Mouse (Mus musculus) mesoderm, embryonic 11.5 days (tissue): ENCODE results near the gene Tctex1d2.
A peak's percentile ranks its signal among the peaks of the same experiment; 100 is the strongest.

Experiments
- DNase-seq: peaks from one replicate; pipeline ENCODE4 v3.0.0-alpha.2; 2012; ENCODE audit warnings: low read depth, low spot score

Tctex1d2 gene

DNA sequence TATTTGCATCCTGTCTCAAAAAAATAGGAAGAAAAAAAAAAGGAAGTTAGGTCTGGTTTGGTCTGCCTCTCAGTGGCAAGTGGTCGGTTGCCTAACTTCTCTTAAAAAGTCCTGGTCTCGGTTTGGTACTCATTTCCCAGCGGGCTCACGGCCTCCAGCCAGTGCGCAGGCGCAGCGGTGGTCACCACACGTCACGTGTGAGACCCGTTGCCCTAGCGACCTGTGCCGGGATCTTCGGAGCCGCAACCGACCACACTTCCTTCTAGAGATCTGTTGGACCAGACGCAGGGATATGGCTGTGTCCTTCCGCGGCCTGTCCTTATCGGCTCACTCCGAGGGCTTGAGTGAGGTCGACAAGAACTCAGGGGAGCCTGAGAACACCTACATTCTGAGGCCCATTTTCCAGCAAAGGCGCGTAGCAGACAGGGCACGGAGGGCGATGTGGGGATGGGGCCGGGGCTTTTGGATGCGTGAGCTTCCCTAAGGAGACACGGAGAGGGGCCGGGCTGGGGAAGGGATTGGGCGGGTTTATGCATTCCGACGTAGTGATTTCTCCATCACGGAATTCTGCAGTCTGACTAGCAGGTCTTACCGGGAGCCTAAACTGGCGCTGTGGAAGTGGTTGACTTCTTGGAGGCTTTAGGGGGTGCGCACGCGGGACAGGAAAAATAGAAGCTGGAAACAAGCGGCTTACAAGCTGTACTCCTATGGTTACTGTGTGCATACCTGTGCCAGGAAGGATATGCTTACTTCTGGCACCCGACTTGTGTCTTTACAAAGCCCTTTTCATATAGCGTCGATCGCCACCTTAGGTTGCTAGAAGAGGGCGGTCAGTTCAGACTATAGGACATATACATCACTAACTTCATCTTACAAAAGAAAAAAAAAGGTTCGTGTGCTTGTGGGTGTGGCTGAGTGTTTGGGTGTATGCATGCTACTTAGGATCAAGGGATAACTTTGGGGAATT, at the start of gene Tctex1d2:
Gene Tctex1d2, plus strand, starts transcription at position 186 of the 967 bp plus-strand sequence.
- peak; percentile 96 for DNase-seq

GRCm38 (mm10) chr16:32371351-32371750, 48.2 kb upstream of the Tctex1d2 start:
- DNase-seq = no peak

DNA sequence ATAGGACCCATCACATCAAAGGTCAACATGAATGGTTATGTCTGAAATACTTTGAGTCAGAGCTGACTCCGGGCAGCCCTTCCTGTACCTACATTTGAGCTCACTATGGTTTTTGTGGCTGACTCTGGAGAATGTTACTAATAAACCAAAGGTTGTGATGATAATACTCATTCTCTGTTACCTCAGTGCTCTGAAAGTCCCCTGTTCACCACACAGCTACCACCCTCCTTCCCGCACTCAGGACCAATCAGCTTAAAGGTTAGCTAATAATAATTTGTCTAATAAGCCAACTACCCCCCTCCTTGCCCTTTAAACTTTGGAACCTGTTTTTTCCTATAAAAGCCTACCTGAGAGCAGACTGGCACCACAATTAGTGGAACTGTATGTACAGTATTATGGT, 39.9 kb upstream of the Tctex1d2 start:
- no peak for DNase-seq

DNA sequence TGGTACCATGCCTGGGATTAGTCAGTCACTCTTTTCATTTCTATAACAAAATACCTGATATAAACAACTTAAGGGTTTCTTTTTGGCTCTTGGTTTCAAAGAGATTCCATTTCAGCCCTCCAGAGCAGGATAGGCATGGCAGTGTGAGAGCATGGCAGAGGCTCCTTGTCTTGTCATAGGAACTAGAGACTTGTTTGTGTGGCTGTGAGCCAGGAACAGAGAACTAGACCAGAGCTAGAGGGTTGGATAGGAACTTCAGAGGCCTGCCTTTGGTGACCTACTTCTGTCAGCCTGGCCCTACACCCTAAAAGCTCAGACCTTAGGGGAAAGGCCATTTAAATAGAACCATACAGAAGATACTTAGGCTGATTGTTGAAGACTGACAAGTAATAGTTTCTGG, 36.6 kb upstream of the Tctex1d2 start:
- no peak for DNase-seq

DNA sequence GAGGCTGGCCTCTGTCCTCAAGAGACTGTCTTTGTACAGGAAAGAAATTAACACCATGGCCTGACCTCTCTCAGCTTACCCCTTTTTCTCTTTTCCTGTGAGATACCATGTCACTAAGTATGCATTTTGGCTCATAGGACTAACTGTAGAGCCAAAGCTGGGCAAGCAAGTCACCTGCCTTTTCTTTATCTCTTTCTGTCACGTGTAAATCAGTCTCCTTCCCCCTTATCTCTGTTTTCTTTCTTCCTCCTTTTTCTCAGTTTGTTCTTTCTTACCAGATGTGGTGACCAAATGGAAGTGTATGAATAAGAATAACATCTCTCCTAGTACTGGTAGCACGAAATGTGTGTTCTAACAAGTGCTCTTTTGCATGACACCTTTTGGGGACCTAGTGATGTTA, 34.6 kb upstream of the Tctex1d2 start:
- DNase-seq = no peak

DNA sequence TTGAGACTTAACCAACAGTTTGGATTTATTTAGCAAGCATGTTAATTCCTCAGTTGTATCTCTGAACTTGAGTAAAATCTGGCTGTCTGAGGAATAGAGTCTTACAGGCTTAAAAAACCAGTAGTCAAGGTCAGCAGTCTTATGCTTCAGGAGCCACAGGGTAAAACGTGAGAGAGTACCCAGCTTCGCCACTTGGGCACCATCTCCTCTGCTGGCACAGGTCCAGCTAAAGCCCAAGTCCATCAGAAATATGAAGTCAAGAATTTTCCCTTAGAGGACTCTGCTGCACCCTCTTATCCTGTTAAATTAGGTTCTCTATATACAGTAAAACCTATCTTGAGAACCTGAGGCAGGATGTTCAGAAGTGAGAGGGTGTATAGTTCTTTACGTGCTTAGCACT, 32.7 kb upstream of the Tctex1d2 start:
- DNase-seq = no peak

DNA sequence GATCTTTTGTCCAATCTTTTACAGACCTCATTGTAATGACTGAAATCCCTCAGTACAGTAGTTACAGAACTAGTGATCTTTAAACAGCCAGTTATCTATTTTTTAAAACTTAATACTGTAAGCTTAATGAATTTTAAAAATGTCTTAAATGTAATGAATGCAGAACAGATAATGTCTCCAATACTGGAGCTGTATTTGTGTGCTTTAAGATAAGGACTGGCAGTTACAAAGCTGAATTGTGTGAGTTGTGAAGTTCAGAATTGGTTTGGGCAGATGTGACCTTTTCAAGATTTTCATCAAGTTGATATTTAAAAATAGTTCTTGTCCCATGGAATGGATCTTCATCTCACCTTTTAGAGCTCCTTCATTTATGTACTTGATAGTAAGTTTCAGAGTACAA, 30.5 kb upstream of the Tctex1d2 start:
- DNase-seq = no peak

DNA sequence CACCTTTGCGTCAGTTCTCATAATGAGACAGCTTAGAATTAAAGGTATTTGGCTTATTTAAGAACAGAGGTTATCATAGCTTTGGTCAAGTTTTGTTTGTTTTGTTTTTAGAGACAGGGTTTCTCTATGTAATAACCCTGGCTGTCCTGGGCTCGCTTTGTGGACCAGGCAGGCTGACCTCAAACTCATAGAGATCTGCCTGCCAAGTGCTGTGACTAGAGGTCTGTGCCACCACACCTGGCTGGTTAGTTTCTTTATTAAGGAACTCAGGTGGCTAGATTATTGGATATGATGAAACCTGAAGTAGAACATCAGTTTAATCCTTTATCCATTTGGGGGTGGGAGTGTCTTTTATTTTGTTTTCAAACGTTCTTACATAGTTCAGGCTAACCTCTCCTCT, 29.7 kb upstream of the Tctex1d2 start:
- DNase-seq = no peak

DNA sequence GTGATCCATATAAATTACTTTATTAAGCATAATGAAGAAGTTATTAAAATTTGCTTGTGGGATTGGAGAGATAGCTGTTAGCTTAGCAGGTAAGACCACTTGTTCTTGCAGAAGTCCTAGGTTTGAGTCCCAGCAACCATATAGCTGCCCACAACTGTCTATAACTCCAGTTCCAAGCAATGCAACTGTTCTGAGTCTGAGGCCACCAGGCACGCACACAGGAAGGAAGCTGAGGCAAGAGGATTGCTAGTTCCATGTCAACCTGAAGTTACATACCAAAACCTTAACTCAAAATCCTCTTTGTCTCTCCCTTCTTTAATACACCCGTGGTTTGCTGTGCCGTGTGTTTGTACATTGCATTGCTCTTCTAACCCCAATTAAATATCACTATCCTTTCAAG, 28.6 kb upstream of the Tctex1d2 start:
- DNase-seq = no peak

GRCm38 (mm10) chr16:32395679-32396540, 23.6 kb upstream of the Tctex1d2 start:
- DNase-seq = no peak

- DNase-seq = peak; percentile 8
Observed at GRCm38 (mm10) chr16:32396541-32396835, 23.0 kb upstream of the Tctex1d2 start.

- DNase-seq = no peak
Observed at GRCm38 (mm10) chr16:32398206-32398605, 21.3 kb upstream of the Tctex1d2 start.

DNA sequence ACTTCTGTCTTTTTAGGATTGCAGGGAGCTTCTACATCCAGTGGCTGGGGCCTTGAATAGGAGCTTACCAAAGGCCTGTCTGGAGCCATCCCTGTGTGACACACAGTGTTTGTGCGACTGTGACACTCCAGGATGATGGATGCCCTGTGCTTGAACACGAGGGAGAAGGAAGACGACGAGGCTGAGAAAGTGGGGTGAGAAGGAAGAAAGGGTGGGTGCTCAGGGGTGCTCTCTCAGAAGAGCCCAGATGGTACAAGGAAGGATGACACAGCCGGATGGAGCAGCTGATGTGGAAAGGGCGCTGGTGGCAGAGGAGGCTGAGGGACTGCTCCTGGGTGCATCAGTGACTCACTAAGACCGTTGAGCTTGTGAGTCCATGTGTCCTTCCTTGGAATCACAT, 19.2 kb upstream of the Tctex1d2 start, which contains the start of gene Tm4sf19:
Gene Tm4sf19, plus strand, starts transcription at position 240 of the 400 bp plus-strand sequence.
- no peak for DNase-seq

DNA sequence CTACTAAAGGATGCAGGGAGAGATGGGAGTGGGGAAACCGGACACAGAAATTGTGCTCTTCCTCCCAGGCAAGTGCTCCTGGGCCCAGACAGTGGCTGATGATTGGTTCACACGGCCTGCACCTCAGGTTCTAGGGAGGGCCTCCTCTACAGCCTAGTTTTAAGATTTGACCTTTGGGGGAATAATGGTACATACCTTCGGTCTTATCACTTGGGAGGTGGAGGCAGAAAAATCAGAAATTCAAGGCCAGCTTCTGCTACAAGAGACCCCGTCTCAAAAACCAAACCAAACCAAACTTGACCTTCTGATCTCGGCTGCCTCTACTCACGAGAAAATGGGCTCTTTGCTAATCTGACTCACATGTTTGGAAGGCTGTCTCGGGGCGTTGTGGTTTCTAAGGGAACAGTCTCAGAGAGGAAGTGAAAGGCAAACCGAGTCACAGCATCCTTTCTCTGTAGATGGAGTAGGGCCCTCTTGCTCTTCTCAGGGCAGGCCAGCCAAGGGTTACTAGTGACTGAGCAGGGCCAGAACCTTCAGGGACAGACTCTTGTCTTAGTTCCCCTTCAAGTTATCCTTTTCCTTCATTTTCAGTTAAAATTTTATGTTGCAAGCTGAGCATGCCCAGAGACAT, 18.1 kb upstream of the Tctex1d2 start:
- DNase-seq = no peak

DNA sequence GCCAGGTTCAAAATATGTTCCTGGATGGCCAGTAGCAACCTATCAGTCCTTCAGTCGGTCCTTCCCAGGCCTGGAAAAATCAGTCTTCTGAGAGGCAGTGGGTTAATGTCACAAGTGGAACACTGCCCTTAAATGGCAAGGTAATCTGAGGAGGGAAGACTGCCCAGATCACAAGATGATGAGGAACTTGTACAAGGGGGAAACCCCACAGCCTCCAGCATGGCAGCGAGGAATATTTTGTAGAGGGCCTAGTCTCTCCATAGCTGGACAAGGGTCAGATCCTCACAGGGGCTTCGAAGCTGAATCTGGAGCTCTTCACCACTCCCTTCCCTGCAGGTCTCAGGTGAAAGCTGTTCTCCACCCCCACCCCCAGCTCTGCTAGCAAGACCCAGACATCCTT, 16.7 kb upstream of the Tctex1d2 start:
- no peak for DNase-seq

GRCm38 (mm10) chr16:32405716-32406115, 13.8 kb upstream of the Tctex1d2 start:
- DNase-seq = no peak

- no peak for DNase-seq
Observed at GRCm38 (mm10) chr16:32406671-32407070, 12.8 kb upstream of the Tctex1d2 start.

GRCm38 (mm10) chr16:32407730-32408129, 11.8 kb upstream of the Tctex1d2 start:
- no peak for DNase-seq

GRCm38 (mm10) chr16:32417457-32417856, 2.0 kb upstream of the Tctex1d2 start:
- DNase-seq = no peak

DNA sequence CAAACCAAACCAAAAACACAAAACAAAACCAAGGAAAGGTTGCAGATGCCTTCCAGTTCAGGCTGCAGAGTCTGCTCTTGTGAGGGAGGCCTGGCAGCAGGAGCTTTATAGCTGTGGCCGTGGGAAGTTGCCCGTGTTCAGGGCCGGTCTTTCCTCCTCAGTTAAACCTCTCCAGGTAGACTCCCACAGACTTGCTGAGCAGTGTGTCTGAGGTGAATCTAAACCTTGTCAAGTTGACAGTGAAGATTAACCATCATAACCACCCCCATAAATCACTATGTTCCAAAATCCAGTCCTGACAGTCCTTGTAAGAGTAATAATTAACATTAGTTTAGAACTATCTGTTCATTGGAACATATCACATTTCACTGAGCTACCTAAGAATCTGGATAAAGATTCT, 8.0 kb downstream of the Tctex1d2 start:
- DNase-seq = no peak

DNA sequence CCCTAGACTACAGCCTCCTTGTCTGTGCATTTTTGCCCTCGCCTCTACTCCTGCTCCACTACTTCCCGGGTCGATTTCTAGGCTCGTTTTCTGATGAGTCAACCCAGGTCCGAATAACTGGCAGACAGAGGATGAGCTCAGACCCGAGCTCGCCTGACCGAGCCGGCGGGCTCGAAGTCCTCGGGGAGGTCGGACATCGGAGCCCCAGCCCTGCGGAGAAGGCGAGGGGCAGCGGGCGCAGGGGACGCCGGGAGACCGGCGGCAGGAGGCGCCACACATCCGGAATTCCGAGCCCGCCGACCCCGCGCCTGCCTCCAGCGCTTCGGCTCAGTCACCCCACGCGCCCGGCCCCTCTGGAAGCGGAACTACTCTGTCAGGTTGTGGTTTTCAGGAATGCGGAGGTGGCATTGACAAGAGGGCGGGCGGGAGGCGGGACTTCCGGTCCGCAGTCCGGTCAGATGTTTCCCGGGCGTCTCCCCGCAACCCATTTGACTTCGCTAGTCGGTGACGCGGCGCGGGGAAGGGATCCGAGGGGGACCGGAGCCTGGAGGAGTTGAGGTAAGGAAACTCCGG, 11.1 kb downstream of the Tctex1d2 start, which contains the start of gene Pcyt1a:
Gene Pcyt1a, plus strand, starts transcription at position 448 of the 573 bp plus-strand sequence.
- peak; percentile 95 for DNase-seq
